Mouse (Mus musculus): ENCODE results near the gene Frrs1. TPM values are rescaled to one million over a fixed set of nuclear protein-coding genes. Genes with fewer than 3 reads are reported as not detected.

The Frrs1 gene
- 2.7 TPM for polyA plus RNA-seq (2014; fragmentation: Illumina TruSeq; extraction: RNeasy Lipid Tissue Mini Kit (QIAGEN cat#74804); ENCODE audit: low read depth, low replicate concordance)

DNA sequence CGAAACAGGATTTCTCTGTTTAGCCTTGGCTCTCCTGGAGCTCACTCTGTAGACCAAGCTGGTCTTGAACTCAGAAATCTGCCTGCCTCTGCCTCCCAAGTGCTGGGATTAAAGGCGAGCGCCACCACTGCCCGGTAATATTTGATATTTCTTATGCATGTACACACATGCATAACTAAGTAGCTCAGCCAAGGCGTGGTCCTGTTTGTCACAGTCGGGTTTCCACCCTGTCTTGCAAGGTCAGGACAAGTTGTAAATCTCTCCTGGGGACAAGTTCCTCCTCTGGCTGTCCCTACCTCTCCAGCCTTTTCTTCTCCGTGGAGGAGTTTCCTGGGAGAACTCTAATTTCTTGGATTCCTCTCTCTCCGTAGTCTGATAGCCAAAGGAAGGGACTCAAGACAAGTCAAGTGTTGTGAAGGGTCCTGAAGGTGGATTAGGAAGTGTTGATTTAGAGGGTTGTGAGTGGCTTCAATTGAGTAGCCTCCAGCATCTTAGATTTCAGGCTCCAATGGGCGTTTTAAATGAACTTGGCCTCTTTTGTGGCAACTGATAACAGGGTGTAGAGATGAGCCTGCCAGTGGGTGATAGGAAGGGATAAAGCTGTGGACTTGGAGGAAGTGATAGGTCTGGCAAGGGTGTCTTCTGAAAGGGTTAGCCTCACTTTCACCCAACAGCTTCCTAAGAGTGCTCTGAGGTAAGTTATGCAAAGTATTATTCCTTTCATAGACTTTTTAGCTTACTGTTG, at the start of gene Frrs1:
Frrs1 (plus strand) TSS at position 524 of the 745 bp plus-strand sequence.

Other genes with a start within 250 kb of the Frrs1 start
- gene Trmt13, start 244.9 kb upstream of the Frrs1 start, polyA plus RNA-seq (2014; fragmentation: Illumina TruSeq; extraction: RNeasy Lipid Tissue Mini Kit (QIAGEN cat#74804); ENCODE audit: low read depth, low replicate concordance) = 8.4 TPM
- 22.6 TPM for gene Mfsd14a, start 196.8 kb upstream of the Frrs1 start, polyA plus RNA-seq (2014; fragmentation: Illumina TruSeq; extraction: RNeasy Lipid Tissue Mini Kit (QIAGEN cat#74804); ENCODE audit: low read depth, low replicate concordance)
- gene Gm43191, start 178.2 kb upstream of the Frrs1 start, polyA plus RNA-seq (2014; fragmentation: Illumina TruSeq; extraction: RNeasy Lipid Tissue Mini Kit (QIAGEN cat#74804); ENCODE audit: low read depth, low replicate concordance) = not detected
- gene Slc35a3, start 146.6 kb upstream of the Frrs1 start, polyA plus RNA-seq (2014; fragmentation: Illumina TruSeq; extraction: RNeasy Lipid Tissue Mini Kit (QIAGEN cat#74804); ENCODE audit: low read depth, low replicate concordance) = 11.2 TPM
- gene Agl, start 51.3 kb upstream of the Frrs1 start, polyA plus RNA-seq (2014; fragmentation: Illumina TruSeq; extraction: RNeasy Lipid Tissue Mini Kit (QIAGEN cat#74804); ENCODE audit: low read depth, low replicate concordance) = 106 TPM
- not detected for gene 4930455H04Rik, start 108.8 kb downstream of the Frrs1 start, polyA plus RNA-seq (2014; fragmentation: Illumina TruSeq; extraction: RNeasy Lipid Tissue Mini Kit (QIAGEN cat#74804); ENCODE audit: low read depth, low replicate concordance)
- 60.4 TPM for gene Palmd, start 109.5 kb downstream of the Frrs1 start, polyA plus RNA-seq (2014; fragmentation: Illumina TruSeq; extraction: RNeasy Lipid Tissue Mini Kit (QIAGEN cat#74804); ENCODE audit: low read depth, low replicate concordance)

Data from heart, adult 10 weeks (tissue).